Mouse (Mus musculus): ENCODE data around the gene Ypel2. TPM values are rescaled to one million over a fixed set of nuclear protein-coding genes. Genes with fewer than 3 reads are reported as not detected.

The Ypel2 gene
- polyA plus RNA-seq, 2 experiments = 0.70 to 0.83 TPM

DNA sequence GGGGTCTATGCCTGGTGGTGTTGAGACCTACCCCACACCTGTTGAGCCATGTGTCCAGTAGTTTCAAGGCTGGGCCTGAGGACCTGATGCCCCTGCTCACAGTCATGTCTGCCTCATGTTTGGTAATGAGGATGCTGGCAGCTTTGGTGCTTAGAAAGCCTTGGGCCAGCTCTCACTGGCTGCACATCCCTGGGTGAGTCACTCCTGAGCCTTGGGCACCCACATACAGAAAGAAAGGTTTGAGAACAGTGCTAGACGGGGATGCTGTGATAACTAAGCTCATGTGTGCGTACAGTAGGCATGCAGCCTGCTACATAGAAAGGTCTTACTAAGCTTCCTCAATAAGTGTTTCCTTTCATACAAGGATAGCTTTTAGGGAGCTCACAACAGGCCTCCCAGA lies 40.8 kb downstream of the Ypel2 start:
- TF ChIP-seq EP300 (IDR thresholded peaks at IDR 0.05; ENCODE audit: low read depth) (no peak), CTCF (IDR thresholded peaks at IDR 0.05; ENCODE audit: low read depth) (no peak)
- Histone ChIP-seq H3K9me3 (ENCODE audit: control insufficient read depth, low read length) (no peaks in the 10 kb centered on the region), H3K27me3 (ENCODE audit: control insufficient read depth, insufficient read depth, low read length) (no peaks in the 10 kb centered on the region), H3K36me3 (replicated peaks; ENCODE audit: control insufficient read depth, insufficient read depth, low read depth) (no peaks in the 10 kb centered on the region), H3K4me3 (ENCODE audit: insufficient read depth in 1 of 2, low read depth in 2 of 2, low read length in 2 of 2) (no peak overlapping the region), H3K4me1 (replicated peaks; ENCODE audit: control insufficient read depth in 2 of 2, insufficient read depth in 2 of 2, low read length in 1 of 2) (peaks cover 0 to 22% of the 10 kb centered on the region in 2 experiments; a peak in 2 of 4 replicates), H3K9ac (replicated peaks) (no peak overlapping the region), H3K27ac (no peak overlapping the region), H3K4me2 (ENCODE audit: low read depth) (no peak overlapping the region)
- DNase-seq (ENCODE audit: low read depth in 3 of 3, low spot score in 3 of 3) = no peak
- ATAC-seq (ENCODE audit: insufficient read depth) = no peak
- 67% methylated on average over 2 of the region's 2 CpGs for WGBS (ENCODE audit: insufficient replicate concordance)

DNA sequence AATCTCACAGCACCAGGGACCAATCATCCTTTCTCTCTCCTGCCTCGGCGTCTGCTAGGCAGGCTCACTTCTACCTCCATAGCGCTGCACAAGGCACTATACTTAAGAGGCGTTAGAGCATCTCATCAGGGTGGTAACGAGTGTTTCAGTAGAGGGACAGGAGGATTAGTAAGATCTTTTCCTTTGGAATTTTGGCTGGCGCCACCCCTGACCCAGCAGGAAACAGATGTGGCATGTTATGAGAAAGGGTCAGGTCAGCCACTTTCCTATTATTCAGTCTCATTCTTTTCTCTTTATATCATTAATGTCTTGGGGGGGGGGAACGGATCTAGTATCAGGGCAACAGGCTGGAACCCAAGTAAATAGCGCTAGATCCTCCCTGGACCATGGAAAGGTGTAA lies 41.8 kb downstream of the Ypel2 start:
- no peaks in the 10 kb centered on the region for H3K9me3 ChIP-seq (ENCODE audit: control insufficient read depth, low read length)
- no peaks in the 10 kb centered on the region for H3K27me3 ChIP-seq (ENCODE audit: control insufficient read depth, insufficient read depth, low read length)
- H3K4me1 ChIP-seq (replicated peaks; ENCODE audit: control insufficient read depth in 2 of 2, insufficient read depth in 2 of 2, low read length in 1 of 2) = peaks cover 0 to 19% of the 10 kb centered on the region in 2 experiments; a peak in 2 of 4 replicates
- no peak overlapping the region for H3K27ac ChIP-seq
- H3K4me2 ChIP-seq (ENCODE audit: low read depth) = no peak overlapping the region
- 73% methylated on average over 8 of the region's 8 CpGs for WGBS (ENCODE audit: insufficient replicate concordance)
- H3K9ac ChIP-seq (replicated peaks) = no peak overlapping the region
- H3K36me3 ChIP-seq (replicated peaks; ENCODE audit: control insufficient read depth, insufficient read depth, low read depth) = no peaks in the 10 kb centered on the region
- TF ChIP-seq CTCF (IDR thresholded peaks at IDR 0.05; ENCODE audit: low read depth) (no peak), EP300 (IDR thresholded peaks at IDR 0.05; ENCODE audit: low read depth) (no peak)
- ATAC-seq (ENCODE audit: insufficient read depth) = no peak
- no peak overlapping the region for H3K4me3 ChIP-seq (ENCODE audit: insufficient read depth in 1 of 2, low read depth in 2 of 2, low read length in 2 of 2)
- no peak for DNase-seq (ENCODE audit: low read depth in 3 of 3, low spot score in 3 of 3)

DNA sequence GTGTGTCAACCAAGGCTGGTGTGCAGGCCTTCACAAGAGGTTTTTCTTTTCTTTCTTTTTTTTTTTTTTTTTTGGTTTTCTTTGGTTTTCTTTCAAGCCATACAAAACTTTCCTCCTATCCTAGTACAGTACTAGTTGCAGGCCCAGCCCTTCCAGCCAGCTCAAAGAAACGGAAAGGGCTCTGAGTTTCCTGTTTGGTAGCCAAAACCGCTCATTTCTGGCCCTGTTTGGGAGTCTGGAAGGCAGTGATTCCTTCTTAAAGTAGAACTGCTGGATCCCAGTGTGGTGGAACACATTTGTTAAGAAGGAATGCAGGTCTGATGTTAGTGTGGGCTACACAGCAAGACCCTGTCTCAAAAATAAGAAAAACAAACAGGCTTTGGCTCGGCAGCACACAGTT lies 43.0 kb downstream of the Ypel2 start:
- peaks cover 0 to 11% of the 10 kb centered on the region in 2 experiments; a peak in 2 of 4 replicates for H3K4me1 ChIP-seq (replicated peaks; ENCODE audit: control insufficient read depth in 2 of 2, insufficient read depth in 2 of 2, low read length in 1 of 2)
- no peak for ATAC-seq (ENCODE audit: insufficient read depth)
- no peak overlapping the region for H3K9ac ChIP-seq (replicated peaks)
- no peaks in the 10 kb centered on the region for H3K9me3 ChIP-seq (ENCODE audit: control insufficient read depth, low read length)
- no peak overlapping the region for H3K4me2 ChIP-seq (ENCODE audit: low read depth)
- H3K27me3 ChIP-seq (ENCODE audit: control insufficient read depth, insufficient read depth, low read length) = no peaks in the 10 kb centered on the region
- no peak for TF ChIP-seq CTCF (IDR thresholded peaks at IDR 0.05; ENCODE audit: low read depth)
- TF ChIP-seq EP300 (IDR thresholded peaks at IDR 0.05; ENCODE audit: low read depth) = no peak
- 53% methylated on average over 3 of the region's 3 CpGs for WGBS (ENCODE audit: insufficient replicate concordance)
- H3K4me3 ChIP-seq (ENCODE audit: insufficient read depth in 1 of 2, low read depth in 2 of 2, low read length in 2 of 2) = no peak overlapping the region
- no peak overlapping the region for H3K27ac ChIP-seq
- DNase-seq (ENCODE audit: low read depth in 3 of 3, low spot score in 3 of 3) = no peak
- H3K36me3 ChIP-seq (replicated peaks; ENCODE audit: control insufficient read depth, insufficient read depth, low read depth) = no peaks in the 10 kb centered on the region

DNA sequence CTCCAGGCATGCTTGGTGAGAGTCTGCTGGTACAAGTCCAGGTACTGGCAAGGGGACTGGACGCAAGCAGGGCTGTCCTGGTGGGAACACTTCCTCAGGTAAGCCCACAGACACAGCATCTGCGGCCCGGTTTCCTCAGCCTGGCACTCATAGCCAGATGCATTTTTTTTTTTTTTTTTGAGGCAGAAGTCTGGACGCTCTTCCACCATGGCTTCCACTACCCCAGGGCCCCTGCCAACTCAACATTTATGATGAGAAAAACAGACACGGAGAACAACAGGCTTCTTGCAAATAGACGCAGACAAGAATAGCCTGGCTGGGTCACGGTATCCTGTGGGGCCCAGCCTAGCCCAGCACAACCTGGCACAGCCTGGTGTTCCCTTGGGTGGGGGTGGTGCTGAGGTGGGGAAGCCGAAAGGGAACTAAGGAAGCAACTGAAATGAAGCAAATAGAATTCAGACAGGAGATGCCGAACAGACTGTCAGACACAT lies 43.5 kb downstream of the Ypel2 start:
- ATAC-seq (ENCODE audit: insufficient read depth) (no peak), DNase-seq (ENCODE audit: low read depth in 3 of 3, low spot score in 3 of 3) (no peak)
- no peaks in the 10 kb centered on the region for H3K9me3 ChIP-seq (ENCODE audit: control insufficient read depth, low read length)
- no peak overlapping the region for H3K4me2 ChIP-seq (ENCODE audit: low read depth)
- H3K4me3 ChIP-seq (ENCODE audit: insufficient read depth in 1 of 2, low read depth in 2 of 2, low read length in 2 of 2) = no peak overlapping the region
- WGBS (ENCODE audit: insufficient replicate concordance) = 57% methylated on average over 9 of the region's 9 CpGs
- H3K4me1 ChIP-seq (replicated peaks; ENCODE audit: control insufficient read depth in 2 of 2, insufficient read depth in 2 of 2, low read length in 1 of 2) = peaks cover 0 to 10% of the 10 kb centered on the region in 2 experiments; a peak in 2 of 4 replicates
- H3K27ac ChIP-seq = no peak overlapping the region
- TF ChIP-seq CTCF (IDR thresholded peaks at IDR 0.05; ENCODE audit: low read depth) (no peak), EP300 (IDR thresholded peaks at IDR 0.05; ENCODE audit: low read depth) (no peak)
- no peaks in the 10 kb centered on the region for H3K36me3 ChIP-seq (replicated peaks; ENCODE audit: control insufficient read depth, insufficient read depth, low read depth)
- no peaks in the 10 kb centered on the region for H3K27me3 ChIP-seq (ENCODE audit: control insufficient read depth, insufficient read depth, low read length)
- H3K9ac ChIP-seq (replicated peaks) = no peak overlapping the region

DNA sequence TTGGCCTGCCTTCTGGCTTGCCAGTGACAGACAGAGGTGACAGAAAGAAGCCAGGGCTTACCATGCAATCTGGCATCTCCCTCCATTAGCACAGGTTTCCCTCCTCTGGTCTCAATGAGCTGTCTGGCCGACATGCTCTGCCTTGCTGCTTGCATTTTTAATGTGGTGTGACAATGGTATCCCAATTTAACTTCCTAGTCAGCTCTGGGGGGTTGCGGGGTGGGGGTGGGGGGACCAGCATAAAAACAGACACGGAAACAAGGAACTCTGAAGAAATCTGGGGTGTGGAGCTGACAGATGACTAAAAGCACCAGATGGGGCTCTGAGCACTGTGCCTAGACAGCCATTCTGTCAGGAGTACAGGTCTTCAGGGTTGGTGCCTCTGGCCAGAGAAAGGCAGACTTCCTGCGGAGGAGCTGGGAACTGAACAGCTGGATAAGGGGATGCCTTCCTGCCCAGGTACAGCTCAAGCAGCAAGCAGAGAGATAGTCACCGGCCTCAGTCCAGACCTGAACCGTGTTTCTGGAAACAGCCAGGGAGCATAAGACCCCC lies 46.8 kb downstream of the Ypel2 start:
- Histone ChIP-seq H3K4me1 (replicated peaks; ENCODE audit: control insufficient read depth in 2 of 2, insufficient read depth in 2 of 2, low read length in 1 of 2) (no peaks in the 10 kb centered on the region), H3K9ac (replicated peaks) (no peak overlapping the region), H3K36me3 (replicated peaks; ENCODE audit: control insufficient read depth, insufficient read depth, low read depth) (no peaks in the 10 kb centered on the region), H3K27me3 (ENCODE audit: control insufficient read depth, insufficient read depth, low read length) (no peaks in the 10 kb centered on the region), H3K4me2 (ENCODE audit: low read depth) (no peak overlapping the region), H3K9me3 (ENCODE audit: control insufficient read depth, low read length) (no peaks in the 10 kb centered on the region), H3K27ac (no peak overlapping the region), H3K4me3 (ENCODE audit: insufficient read depth in 1 of 2, low read depth in 2 of 2, low read length in 2 of 2) (no peak overlapping the region)
- TF ChIP-seq EP300 (IDR thresholded peaks at IDR 0.05; ENCODE audit: low read depth) = no peak
- no peak for TF ChIP-seq CTCF (IDR thresholded peaks at IDR 0.05; ENCODE audit: low read depth)
- no peak for ATAC-seq (ENCODE audit: insufficient read depth)
- WGBS (ENCODE audit: insufficient replicate concordance) = 56% methylated on average over 6 of the region's 6 CpGs
- no peak for DNase-seq (ENCODE audit: low read depth in 3 of 3, low spot score in 3 of 3)
